Mouse (Mus musculus) right cerebral cortex, postnatal 25 days (tissue): ENCODE measurements around the gene Lhx1.

ENCODE experiments used
- DNase-seq: peaks from one replicate; pipeline ENCODE4 v3.0.0; 2022

The Lhx1 gene

GRCm38 (mm10) chr11:84480451-84480850 lies 44.9 kb downstream of the Lhx1 start:
- no peak for DNase-seq

- DNase-seq, result no peak
Observed at GRCm38 (mm10) chr11:84476641-84477040, 48.7 kb downstream of the Lhx1 start.

- DNase-seq, result no peak
Observed at GRCm38 (mm10) chr11:84475991-84476390, 49.3 kb downstream of the Lhx1 start.

- DNase-seq, result no peak
Observed at GRCm38 (mm10) chr11:84473093-84473667, 52.2 kb downstream of the Lhx1 start.
